In the genomic region with DNA sequence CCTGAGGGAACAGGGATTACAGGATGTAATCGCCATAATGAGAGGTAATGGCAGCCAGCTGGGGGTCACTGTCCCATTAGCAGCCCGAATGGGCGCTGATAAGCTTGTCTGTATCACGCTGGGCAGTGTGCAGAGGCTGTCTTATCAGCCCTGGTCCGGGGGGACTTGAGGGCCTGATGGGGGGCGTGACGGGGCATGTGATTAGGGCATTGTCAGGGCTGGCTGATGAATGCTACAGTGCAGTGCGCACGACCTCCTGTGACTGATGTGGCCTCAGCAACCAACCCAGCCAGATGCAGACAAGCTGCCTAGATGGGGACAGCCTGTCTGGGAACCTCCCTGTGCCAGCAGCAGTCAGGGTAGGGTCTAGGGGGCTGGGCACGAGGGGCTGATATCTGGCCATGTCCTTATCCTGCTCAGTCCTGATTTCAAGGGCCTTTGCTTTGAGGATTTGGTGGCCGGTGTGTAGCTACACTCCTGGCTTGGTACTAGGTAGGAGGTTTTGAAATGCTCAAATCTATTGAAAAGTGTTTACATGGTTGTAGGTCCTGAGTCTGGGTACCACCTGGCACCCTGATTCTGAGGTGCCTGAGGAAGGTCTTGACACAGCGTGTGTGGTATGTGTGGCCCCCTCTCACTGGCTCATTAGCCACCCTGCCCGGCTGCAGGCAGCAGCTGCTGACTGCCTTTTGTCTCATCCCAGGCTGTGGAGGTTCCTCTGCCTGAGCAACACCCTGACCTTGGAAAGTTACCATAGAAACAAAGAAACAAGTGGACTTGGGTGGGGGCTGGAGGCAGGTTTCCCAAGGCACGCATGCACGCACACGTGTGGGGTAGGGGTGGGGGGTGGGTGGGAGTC, we compare ENCODE assay signal across 11 mouse cellular contexts. TPM values are rescaled to one million over a fixed set of nuclear protein-coding genes. Genes with fewer than 3 reads are reported as not detected.
A peak's percentile ranks its signal among the peaks of the same experiment; 100 is the strongest.
DNase-seq lines count a peak whose midpoint lies in the region; ATAC-seq and TF ChIP-seq lines count a peak whose summit lies in the region.
"Had no signal": no experiment of that assay in that cellular context is flagged by ENCODE, and none has a peak within 500 bp of the region (broad histone marks: within the 10 kb centered on the region; RNA-seq: fewer than 3 reads in every experiment).

No protein-coding gene starts in this region.

- H3K27me3 ChIP-seq in lung, embryonic 15.5 days, result no peaks in the 10 kb centered on the region
- H3K27me3 ChIP-seq in forebrain, embryonic 12.5 days, result no peaks in the 10 kb centered on the region
- H3K27me3 ChIP-seq in limb, embryonic 14.5 days (ENCODE audit: control insufficient read depth, insufficient read depth, low read length), result no peaks in the 10 kb centered on the region
- H3K27me3 ChIP-seq: embryonic facial prominence, embryonic 15.5 days had no signal

- WGBS in lung, embryonic 15.5 days, result 27% methylated on average over 16 of the region's 16 CpGs
- 17% methylated on average over 16 of the region's 16 CpGs for WGBS in forebrain, embryonic 12.5 days
- 50% methylated on average over 16 of the region's 16 CpGs for WGBS in limb, embryonic 14.5 days

- DNase-seq in lung, adult 18-20 months, result no peak
- no peak for DNase-seq in limb, embryonic 14.5 days (ENCODE audit: low spot score)
- DNase-seq in retina, postnatal 1 day, result peak; percentile 86
- DNase-seq in layer of hippocampus, adult 18-20 months (ENCODE audit: low spot score in 2 of 2), result no peak
- DNase-seq in cerebellum, adult 8-10 months, result no peak
- no peak for DNase-seq in cerebellum, adult 11 months
- DNase-seq: heart, adult 2 months had no signal

- H3K9ac ChIP-seq in lung, embryonic 15.5 days, result no peak overlapping the region
- peak overlapping the region; percentile 22 for H3K9ac ChIP-seq in forebrain, embryonic 12.5 days
- H3K9ac ChIP-seq in limb, embryonic 14.5 days (ENCODE audit: low read depth, low read length, severe bottlenecking), result no peak overlapping the region
- H3K9ac ChIP-seq: embryonic facial prominence, embryonic 15.5 days had no signal

- ATAC-seq in lung, embryonic 15.5 days (ENCODE audit: borderline replicate concordance, extremely low read depth, low FRiP score, low TSS enrichment), result 0 out of 2 replicates have a peak, but pooled peaks have one; percentile 15
- ATAC-seq in forebrain, embryonic 12.5 days (ENCODE audit: low FRiP score), result peak; percentile 70
- 0 out of 2 replicates have a peak, but pooled peaks have one; percentile 10 for ATAC-seq in limb, embryonic 14.5 days (ENCODE audit: low FRiP score, low read depth)

- no peaks in the 10 kb centered on the region for H3K9me3 ChIP-seq in lung, embryonic 15.5 days
- H3K9me3 ChIP-seq in forebrain, embryonic 12.5 days, result no peaks in the 10 kb centered on the region
- no peaks in the 10 kb centered on the region for H3K9me3 ChIP-seq in limb, embryonic 14.5 days (ENCODE audit: control insufficient read depth, low read length)
- H3K9me3 ChIP-seq: embryonic facial prominence, embryonic 15.5 days; megakaryocyte, embryonic 14.5 days had no signal

- no peak for TF ChIP-seq POLR2A in limb, embryonic 14.5 days (IDR thresholded peaks at IDR 0.05; ENCODE audit: borderline replicate concordance, extremely low read depth, insufficient read depth, insufficient read length)

- H3K4me2 ChIP-seq in lung, embryonic 15.5 days, result no peak overlapping the region
- H3K4me2 ChIP-seq in forebrain, embryonic 12.5 days, result peak overlapping the region; percentile 13; the same call in 1 of the 2 replicates
- H3K4me2 ChIP-seq in limb, embryonic 14.5 days (replicated peaks; ENCODE audit: low read depth, low read length, severe bottlenecking), result no peak overlapping the region
- H3K4me2 ChIP-seq: embryonic facial prominence, embryonic 15.5 days had no signal

- no peak overlapping the region for H3K4me3 ChIP-seq in lung, embryonic 15.5 days
- no peak overlapping the region for H3K4me3 ChIP-seq in forebrain, embryonic 12.5 days (replicated peaks)
- no peak overlapping the region for H3K4me3 ChIP-seq in limb, embryonic 14.5 days (replicated peaks; ENCODE audit: low read length)
- H3K4me3 ChIP-seq: embryonic facial prominence, embryonic 15.5 days; heart, adult 2 months; megakaryocyte, embryonic 14.5 days had no signal

- H3K4me1 ChIP-seq in lung, embryonic 15.5 days, result peaks cover 3% of the 10 kb centered on the region
- peaks cover 62% of the 10 kb centered on the region for H3K4me1 ChIP-seq in forebrain, embryonic 12.5 days
- H3K4me1 ChIP-seq in limb, embryonic 14.5 days (ENCODE audit: control insufficient read depth, insufficient read depth, low read length), result 0 out of 2 replicates have a peak, but pooled peaks cover 2% of the 10 kb centered on the region
- H3K4me1 ChIP-seq: megakaryocyte, embryonic 14.5 days had no signal

- H3K27ac ChIP-seq in lung, embryonic 15.5 days, result no peak overlapping the region
- peak overlapping the region; percentile 82 for H3K27ac ChIP-seq in forebrain, embryonic 12.5 days
- H3K27ac ChIP-seq in limb, embryonic 14.5 days (replicated peaks; ENCODE audit: low read depth, low read length), result no peak overlapping the region
- H3K27ac ChIP-seq: embryonic facial prominence, embryonic 15.5 days; heart, adult 2 months had no signal

- H3K36me3 ChIP-seq in lung, embryonic 15.5 days, result no peaks in the 10 kb centered on the region
- peaks cover 67% of the 10 kb centered on the region for H3K36me3 ChIP-seq in forebrain, embryonic 12.5 days (replicated peaks)
- peaks cover 13% of the 10 kb centered on the region for H3K36me3 ChIP-seq in limb, embryonic 14.5 days (ENCODE audit: control insufficient read depth, insufficient read depth, low read length)

RNA-seq across cellular contexts. Expression of a gene that starts 18.2 kb away (rescaled TPM):
- polyA plus RNA-seq in lung, embryonic 15.5 days (2015; fragmentation: Nextera tagmentation; extraction: Ambion mirVana), result 3.0 and 3.2 TPM in 2 replicates
- polyA plus RNA-seq in forebrain, embryonic 12.5 days (2016; fragmentation: Nextera tagmentation; extraction: Ambion mirVana), result 11.8 and 14.0 TPM in 2 replicates
- 21.6 and 29.1 TPM in 2 replicates for polyA plus RNA-seq in limb, embryonic 14.5 days (2012; rRNA removed)
- 6.2 and 7.0 TPM in 2 replicates for polyA plus RNA-seq in limb, embryonic 14.5 days (2014; fragmentation: Nextera tagmentation; extraction: Ambion mirVana)
- 1 to 10 TPM; 3.9 to 4.5 TPM for total RNA-seq in layer of hippocampus, adult 18-20 months (2021)

RNA-seq across cellular contexts. Expression of a gene that starts 57.7 kb away (rescaled TPM):
- polyA plus RNA-seq in lung, embryonic 15.5 days (2015; fragmentation: Nextera tagmentation; extraction: Ambion mirVana), result 1.7 and 3.4 TPM in 2 replicates
- 0.23 and 0.59 TPM in 2 replicates for polyA plus RNA-seq in forebrain, embryonic 12.5 days (2016; fragmentation: Nextera tagmentation; extraction: Ambion mirVana)
- polyA plus RNA-seq in limb, embryonic 14.5 days (2012; rRNA removed), result 4.7 and 6.1 TPM in 2 replicates
- 2.1 and 2.5 TPM in 2 replicates for polyA plus RNA-seq in limb, embryonic 14.5 days (2014; fragmentation: Nextera tagmentation; extraction: Ambion mirVana)
- total RNA-seq in layer of hippocampus, adult 18-20 months (2021), result 1 to 10 TPM; 3.8 TPM

Comparison
In these comparisons a context has a peak if more than half of its experiments do, and no peak if none do; other contexts are left out.
1. ATAC-seq: peak in every context shown above with its lines; median percentile 70 in forebrain, embryonic 12.5 days; 15 in lung, embryonic 15.5 days; 10 in limb, embryonic 14.5 days.